Mouse (Mus musculus): ENCODE results near the gene Tnfsf15. TPM values are rescaled to one million over a fixed set of nuclear protein-coding genes. Genes with fewer than 3 reads are reported as not detected.

The Tnfsf15 gene
- polyA plus RNA-seq (2012; rRNA removed; ENCODE audit: low replicate concordance), result 0.08 TPM in 1 of 2 replicates, not detected in the other

DNA sequence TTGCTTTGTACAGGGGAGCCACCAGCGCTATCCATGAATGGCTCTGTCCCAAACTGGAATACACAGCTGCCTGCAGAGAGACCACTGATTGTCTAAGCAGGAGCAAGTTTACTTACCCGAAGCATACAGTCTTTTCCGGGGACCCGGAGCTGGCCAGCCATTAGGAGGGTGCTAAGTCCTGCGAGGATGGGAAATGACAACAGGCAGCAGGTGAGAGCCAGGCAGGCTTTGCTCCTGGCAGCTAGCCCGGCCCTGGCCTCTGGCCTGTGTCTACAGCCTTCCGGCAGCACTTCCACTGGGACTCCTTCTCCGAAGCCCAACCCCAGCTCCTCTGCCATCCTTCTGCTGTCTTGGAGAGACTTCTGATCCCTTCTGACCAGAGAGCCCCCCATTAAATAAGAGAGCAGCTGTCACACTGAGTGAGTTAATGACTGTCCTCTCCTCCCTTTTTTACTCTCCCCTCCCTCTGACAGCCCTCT, at the start of gene Tnfsf15:
Gene Tnfsf15 (minus strand): TSS at position 421 of the 479 bp plus-strand sequence.

Other genes starting within 250 kb of the Tnfsf15 start
- gene Whrn, start 249.1 kb downstream of the Tnfsf15 start, polyA plus RNA-seq (2012; rRNA removed; ENCODE audit: low replicate concordance), result 2.8 and 18.6 TPM in 2 replicates
- 40.7 and 41.4 TPM in 2 replicates for gene Atp6v1g1, start 200.3 kb downstream of the Tnfsf15 start, polyA plus RNA-seq (2012; rRNA removed; ENCODE audit: low replicate concordance)
- 15.7 and 20.1 TPM in 2 replicates for gene Tmem268, start 186.3 kb downstream of the Tnfsf15 start, polyA plus RNA-seq (2012; rRNA removed; ENCODE audit: low replicate concordance)
- gene Gm11213, start 139.9 kb downstream of the Tnfsf15 start, polyA plus RNA-seq (2012; rRNA removed; ENCODE audit: low replicate concordance), result not detected in 2 replicates
- gene Tex48, start 122.7 kb downstream of the Tnfsf15 start, polyA plus RNA-seq (2012; rRNA removed; ENCODE audit: low replicate concordance), result not detected in 2 replicates
- not detected in 2 replicates for gene Gm11214, start 81.7 kb downstream of the Tnfsf15 start, polyA plus RNA-seq (2012; rRNA removed; ENCODE audit: low replicate concordance)
- gene Tnfsf8, start 116.2 kb upstream of the Tnfsf15 start, polyA plus RNA-seq (2012; rRNA removed; ENCODE audit: low replicate concordance), result 0.03 and 0.19 TPM in 2 replicates

All from subcutaneous adipose tissue, adult 2 months (tissue).